ENCODE assay signal across 9 mouse cellular contexts in the genomic region with DNA sequence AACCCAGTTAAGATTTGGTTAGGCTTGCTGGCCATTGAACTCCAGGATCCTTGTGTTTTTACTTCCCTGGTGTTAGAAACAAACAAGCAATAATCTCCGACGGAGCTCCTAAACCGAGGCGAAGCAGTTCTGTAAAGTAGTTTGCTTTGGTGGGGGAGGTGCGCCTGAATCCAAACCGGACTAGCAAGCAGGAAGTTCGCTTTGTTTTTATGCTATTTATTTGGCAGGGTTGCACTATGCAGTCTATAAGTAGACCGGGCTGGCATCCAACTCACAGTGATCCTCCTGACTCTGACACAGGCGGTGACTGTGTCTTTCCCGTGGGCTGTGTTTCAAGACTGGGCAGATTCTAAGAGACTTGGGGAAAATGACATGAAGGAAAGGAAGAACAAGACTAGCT. TPM values are rescaled to one million over a fixed set of nuclear protein-coding genes. Genes with fewer than 3 reads are reported as not detected.
DNase-seq lines count a peak whose midpoint lies in the region; ATAC-seq lines count a peak whose summit lies in the region.
"Had no signal": no experiment of that assay in that cellular context is flagged by ENCODE, and none has a peak within 500 bp of the region (broad histone marks: within the 10 kb centered on the region; RNA-seq: fewer than 3 reads in every experiment).

No protein-coding gene starts in this region.

- no peak overlapping the region for H3K9ac ChIP-seq in heart, embryonic 12.5 days
- peak overlapping the region; percentile 15; the same call in 1 of the 2 replicates for H3K9ac ChIP-seq in liver, embryonic 13.5 days

- peak; percentile 21 for DNase-seq in gastrocnemius, postnatal 10 days
- no peak for DNase-seq in gastrocnemius, postnatal 36 days
- peak; percentile 68 to 73 for DNase-seq in cerebellum, postnatal 14 days
- DNase-seq in kidney, postnatal 10 days = peak; percentile 79
- DNase-seq in liver, embryonic 13.5 days = no peak
- peak; percentile 27 for DNase-seq in ovary, postnatal 14 days (ENCODE audit: low spot score)

- H3K9me3 ChIP-seq in heart, embryonic 12.5 days (replicated peaks) = no peaks in the 10 kb centered on the region
- no peaks in the 10 kb centered on the region for H3K9me3 ChIP-seq in liver, embryonic 13.5 days (replicated peaks)

- H3K27ac ChIP-seq in heart, embryonic 12.5 days (ENCODE audit: poor library complexity, severe bottlenecking) = peak overlapping the region; percentile 57; the same call in 1 of the 2 replicates
- H3K27ac ChIP-seq in liver, embryonic 13.5 days = peak overlapping the region; percentile 79

- H3K4me2 ChIP-seq in heart, embryonic 12.5 days = peak overlapping the region; percentile 11
- peak overlapping the region; percentile 29; the same call in 1 of the 2 replicates for H3K4me2 ChIP-seq in liver, embryonic 13.5 days

- no peak for ATAC-seq in heart, embryonic 12.5 days (ENCODE audit: insufficient number of reproducible peaks, low FRiP score)
- no peak for ATAC-seq in liver, embryonic 13.5 days (ENCODE audit: low read depth)
- ATAC-seq in inflammation-experienced regulatory T-cells, adult 6 months = no peak
- ATAC-seq: Patski had no signal

- peaks cover 12% of the 10 kb centered on the region for H3K4me1 ChIP-seq in heart, embryonic 12.5 days (replicated peaks)
- peaks cover 32% of the 10 kb centered on the region for H3K4me1 ChIP-seq in liver, embryonic 13.5 days (replicated peaks)

- H3K4me3 ChIP-seq in heart, embryonic 12.5 days = no peak overlapping the region
- no peak overlapping the region for H3K4me3 ChIP-seq in liver, embryonic 13.5 days (replicated peaks)

- intact Hi-C loops in gastrocnemius, postnatal 36 days (cut with DNase I) = no loop called here

- no peaks in the 10 kb centered on the region for H3K27me3 ChIP-seq in heart, embryonic 12.5 days (replicated peaks)
- no peaks in the 10 kb centered on the region for H3K27me3 ChIP-seq in liver, embryonic 13.5 days
- H3K27me3 ChIP-seq: Patski had no signal

- 26% methylated on average over 10 of the region's 10 CpGs for WGBS in heart, embryonic 12.5 days
- 26% methylated on average over 10 of the region's 10 CpGs for WGBS in liver, embryonic 13.5 days (ENCODE audit: insufficient replicate concordance)

- peaks cover 6% of the 10 kb centered on the region for H3K36me3 ChIP-seq in heart, embryonic 12.5 days
- H3K36me3 ChIP-seq in liver, embryonic 13.5 days = peaks cover 7% of the 10 kb centered on the region

RNA-seq across cellular contexts. Expression of a gene that starts 2.9 kb away (rescaled TPM):
- total RNA-seq in gastrocnemius, postnatal 10 days (2021) = 100 to 1,000 TPM; 108 to 122 TPM
- total RNA-seq in gastrocnemius, postnatal 36 days (2021) = 10 to 100 TPM; 71.0 to 74.4 TPM
- polyA plus RNA-seq in heart, embryonic 12.5 days (2016; fragmentation: Nextera tagmentation; extraction: Ambion mirVana) = 425 and 438 TPM in 2 replicates
- polyA plus RNA-seq in liver, embryonic 13.5 days (2015; fragmentation: Nextera tagmentation; extraction: Ambion mirVana) = 388 and 457 TPM in 2 replicates
- polyA plus RNA-seq in inflammation-experienced regulatory T-cells, adult 6 months (2017; shearing (Covaris generic)) = 100 to 1,000 TPM; 399 to 498 (median 471) TPM

RNA-seq across cellular contexts. Expression of a gene that starts 3.8 kb away (rescaled TPM):
- total RNA-seq in gastrocnemius, postnatal 10 days (2021) = under 1 TPM; 0.12 to 0.56 TPM
- total RNA-seq in gastrocnemius, postnatal 36 days (2021) = not detected
- polyA plus RNA-seq in heart, embryonic 12.5 days (2016; fragmentation: Nextera tagmentation; extraction: Ambion mirVana) = 31.9 and 32.1 TPM in 2 replicates
- 63.8 and 64.0 TPM in 2 replicates for polyA plus RNA-seq in liver, embryonic 13.5 days (2015; fragmentation: Nextera tagmentation; extraction: Ambion mirVana)
- 100 to 1,000 TPM in 1 of 3 experiments, 10 to 100 TPM in 2; 79.7 to 117 (median 94.9) TPM for polyA plus RNA-seq in inflammation-experienced regulatory T-cells, adult 6 months (2017; shearing (Covaris generic))

Comparison
In these comparisons a context has a peak if more than half of its experiments do, and no peak if none do; other contexts are left out.
1. DNase-seq: peak in gastrocnemius, postnatal 10 days (single experiment), cerebellum, postnatal 14 days (2 of 2), kidney, postnatal 10 days (single experiment) and ovary, postnatal 14 days (single experiment); none in gastrocnemius, postnatal 36 days (0 of 2) and liver, embryonic 13.5 days (single experiment).